In genomic region chr13:34873801-34874681, GRCm38 (mm10) we compare ENCODE assay signal across 8 mouse cellular contexts. TPM values are rescaled to one million over a fixed set of nuclear protein-coding genes. Genes with fewer than 3 reads are reported as not detected.
DNase-seq lines count a peak whose midpoint lies in the region; ATAC-seq lines count a peak whose summit lies in the region.

No protein-coding gene starts in this region.

- peak overlapping the region; percentile 65 for H3K9ac ChIP-seq in hindbrain, embryonic 12.5 days

- H3K4me3 ChIP-seq in hindbrain, embryonic 12.5 days = peak overlapping the region; percentile 94

- H3K27ac ChIP-seq in hindbrain, embryonic 12.5 days = peak overlapping the region; percentile 99

- H3K9me3 ChIP-seq in hindbrain, embryonic 12.5 days (replicated peaks) = no peaks in the 10 kb centered on the region

- no peaks in the 10 kb centered on the region for H3K36me3 ChIP-seq in hindbrain, embryonic 12.5 days

- 3% methylated on average over 45 of the region's 45 CpGs for WGBS in hindbrain, embryonic 12.5 days

- DNase-seq in NIH3T3 (ENCODE audit: low read depth) = peak; percentile 94
- DNase-seq in cerebellum, postnatal 10 days = peak; percentile 94 to 97
- peak; percentile 92 for DNase-seq in frontal cortex, postnatal 10 days (ENCODE audit: low spot score in 2 of 2)
- peak; percentile 90 to 97 for DNase-seq in layer of hippocampus, postnatal 14 days (ENCODE audit: low spot score in 2 of 2)
- peak; percentile 94 for DNase-seq in lung, postnatal 14 days
- DNase-seq in retina, adult 2 months (ENCODE audit: low read depth, low spot score) = peak; percentile 89
- peak; percentile 87 to 91 for DNase-seq in thymus, postnatal 36 days

- H3K27me3 ChIP-seq in hindbrain, embryonic 12.5 days = no peaks in the 10 kb centered on the region

- H3K4me1 ChIP-seq in hindbrain, embryonic 12.5 days = peaks cover 27% of the 10 kb centered on the region

- H3K4me2 ChIP-seq in hindbrain, embryonic 12.5 days (replicated peaks) = peak overlapping the region; percentile 73

- ATAC-seq in hindbrain, embryonic 12.5 days (ENCODE audit: low FRiP score) = peak; percentile 91

RNA-seq across cellular contexts. Expression of gene Prpf4b, which starts 1.1 kb away (rescaled TPM):
- 94.8 and 98.1 TPM in 2 replicates for polyA plus RNA-seq in hindbrain, embryonic 12.5 days (2016; fragmentation: Nextera tagmentation; extraction: Ambion mirVana)
- total RNA-seq in layer of hippocampus, postnatal 14 days (2021) = 10 to 100 TPM; 90.7 to 93.2 TPM

RNA-seq across cellular contexts. Expression of gene Fam217a, which starts 50.1 kb away (rescaled TPM):
- polyA plus RNA-seq in hindbrain, embryonic 12.5 days (2016; fragmentation: Nextera tagmentation; extraction: Ambion mirVana) = 1.5 and 1.7 TPM in 2 replicates
- total RNA-seq in layer of hippocampus, postnatal 14 days (2021) = under 1 TPM; 0.41 to 0.53 TPM

RNA-seq across cellular contexts. Expression of gene 4933417A18Rik, which starts 50.2 kb away (rescaled TPM):
- not detected in 2 replicates for polyA plus RNA-seq in hindbrain, embryonic 12.5 days (2016; fragmentation: Nextera tagmentation; extraction: Ambion mirVana)
- total RNA-seq in layer of hippocampus, postnatal 14 days (2021) = not detected

Comparison
In these comparisons a context has a peak if more than half of its experiments do, and no peak if none do; other contexts are left out.
1. Peak in every context shown above with its lines: DNase-seq, ATAC-seq, H3K4me3 ChIP-seq and H3K27ac ChIP-seq.